Mouse (Mus musculus) ES-E14 (cell line): ENCODE data around the gene Tnfsfm13. TPM values are rescaled to one million over a fixed set of nuclear protein-coding genes. Genes with fewer than 3 reads are reported as not detected.

Experiments
- DNase-seq: peaks from one replicate; pipeline ENCODE4 v3.0.0-alpha.2; 2013; ENCODE audit warnings: low read depth, low spot score
- H3K27ac ChIP-seq: 2 replicates; pipeline ENCODE4 v1.5.1; 2012; ENCODE audit warnings: low read depth, mild to moderate bottlenecking, low read length, moderate library complexity, mixed read lengths; ENCODE audit not compliant: poor library complexity, insufficient read depth, severe bottlenecking
- H3K36me3 ChIP-seq: 2 replicates; pipeline ENCODE4 v1.6.1; 2012; ENCODE audit warnings: mild to moderate bottlenecking, low read length, moderate library complexity, mixed read lengths; ENCODE audit not compliant: control insufficient read depth, poor library complexity, insufficient read depth, severe bottlenecking
- H3K4me1 ChIP-seq, 2 experiments: fragments of 150-350 bp in 1 of 2; sonication (generic) in 1 of 2; 2 replicates each; pipeline ENCODE4 v1.6.1; 2012; ENCODE audit warnings: low read length in 2 of 2, mild to moderate bottlenecking in 1 of 2, mixed read lengths in 1 of 2; ENCODE audit not compliant: control insufficient read depth in 2 of 2, insufficient read depth in 2 of 2, poor library complexity in 1 of 2
- H3K4me3 ChIP-seq, 2 experiments: fragments of 150-350 bp in 1 of 2; sonication (generic) in 1 of 2; 2 replicates each; pipeline ENCODE4 v1.5.1; 2012; ENCODE audit warnings: low read length in 2 of 2, low read depth in 1 of 2, mild to moderate bottlenecking in 1 of 2, mixed read lengths in 1 of 2; ENCODE audit not compliant: insufficient read depth in 1 of 2, poor library complexity in 1 of 2, severe bottlenecking in 1 of 2
- H3K9ac ChIP-seq: 2 replicates; pipeline ENCODE4 v1.6.1; 2012; ENCODE audit warnings: low read depth, mild to moderate bottlenecking, low read length, mixed read lengths; ENCODE audit not compliant: poor library complexity, insufficient read depth, severe bottlenecking
- H3K9me3 ChIP-seq: fragments of 150-350 bp; sonication (generic); 2 replicates; pipeline ENCODE4 v1.6.1; 2012; ENCODE audit warnings: low read depth, mild to moderate bottlenecking, low read length; ENCODE audit not compliant: control insufficient read depth, insufficient read depth
- CHD2 ChIP-seq: IDR thresholded peaks from 2 replicates; pipeline ENCODE4 v1.6.1; 2014; ENCODE audit warnings: mild to moderate bottlenecking, low read depth, low read length, inconsistent platforms
- HCFC1 ChIP-seq: IDR thresholded peaks from 2 replicates; pipeline ENCODE4 v1.6.1; 2012; ENCODE audit warnings: low read length, inconsistent platforms, borderline replicate concordance; ENCODE audit not compliant: insufficient read depth
- MAFK ChIP-seq: IDR thresholded peaks from 2 replicates; pipeline ENCODE4 v1.6.1; 2014; ENCODE audit warnings: mild to moderate bottlenecking, low read depth, low read length, inconsistent platforms; ENCODE audit not compliant: insufficient read depth
- ZC3H11A ChIP-seq: IDR thresholded peaks from 2 replicates; pipeline ENCODE4 v1.6.1; 2012; ENCODE audit warnings: low read depth, mild to moderate bottlenecking, inconsistent platforms, low read length, borderline replicate concordance
- ZNF384 ChIP-seq: IDR thresholded peaks from 2 replicates; pipeline ENCODE4 v1.6.1; 2012; ENCODE audit warnings: low read depth, low read length, inconsistent platforms
- in situ Hi-C, 2 experiments: fragments of 600-800 bp; cut with MboI; formaldehyde crosslinking; loops; one replicate each; pipeline ENCODE4 v1.15.1; 2025; ENCODE audit warnings: low sequenced_read_pairs in 2 of 2, inconsistent platforms in 1 of 2; ENCODE audit not compliant: unreplicated experiment in 2 of 2
- total RNA-seq: library from RNA; depleted of rRNA; stranded (reverse); fragments of 300-350 nt; gene quantifications from 2 replicates; pipeline ENCODE4 v1.2.3, GENCODE M21; 2012

The Tnfsfm13 gene
- total RNA-seq, 1 experiment: 13.7 TPM

DNA sequence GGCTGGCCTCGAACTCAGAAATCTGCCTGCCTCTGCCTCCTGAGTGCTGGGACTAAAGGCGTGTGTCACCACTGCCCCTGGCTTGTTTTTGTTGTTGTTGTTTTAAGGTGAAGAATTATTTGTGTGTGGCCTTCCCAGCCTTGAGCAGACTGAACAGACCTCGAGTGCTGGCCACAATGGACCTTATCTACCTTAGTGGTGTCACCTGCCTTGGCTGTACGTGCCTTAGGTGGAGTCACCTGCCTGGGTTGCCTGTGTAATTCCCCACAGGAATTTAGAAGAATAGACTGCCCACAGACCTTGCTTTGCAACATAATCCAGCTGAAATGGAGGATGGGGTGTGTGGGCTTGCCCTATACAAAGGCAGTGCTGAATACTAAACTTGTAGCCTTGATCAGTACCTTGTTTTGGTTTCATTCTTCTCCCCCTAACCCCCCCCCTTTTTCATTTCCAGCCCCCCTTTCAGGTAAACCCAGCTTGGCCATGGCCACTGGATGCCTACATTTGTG is 12.0 kb upstream of the Tnfsfm13 start:
- no peak for TF ChIP-seq ZC3H11A
- no peak for TF ChIP-seq HCFC1
- no peak for TF ChIP-seq ZNF384
- no peak for TF ChIP-seq MAFK
- TF ChIP-seq CHD2: no peak
- peak overlapping the region; percentile 49; the same call in 1 of the 2 replicates for H3K9ac ChIP-seq
- DNase-seq: no peak
- peaks cover 18 to 26% of the 10 kb centered on the region in 2 experiments for H3K4me1 ChIP-seq
- H3K27ac ChIP-seq: peak overlapping the region; percentile 98
- in situ Hi-C loops: no loop called here
- no peak overlapping the region for H3K4me3 ChIP-seq
- H3K9me3 ChIP-seq: no peaks in the 10 kb centered on the region
- no peaks in the 10 kb centered on the region for H3K36me3 ChIP-seq

GRCm38 (mm10) chr11:69707480-69707847 is 11.6 kb upstream of the Tnfsfm13 start:
- peak overlapping the region; percentile 98 for H3K27ac ChIP-seq
- H3K4me1 ChIP-seq: peaks cover 18 to 26% of the 10 kb centered on the region in 2 experiments
- H3K4me3 ChIP-seq: no peak overlapping the region
- no peak for DNase-seq
- in situ Hi-C loops: no loop called here
- H3K36me3 ChIP-seq: no peaks in the 10 kb centered on the region
- TF ChIP-seq ZNF384 (no peak), CHD2 (no peak), HCFC1 (no peak), ZC3H11A (no peak), MAFK (no peak)
- H3K9me3 ChIP-seq: no peaks in the 10 kb centered on the region
- peak overlapping the region; percentile 48; the same call in 1 of the 2 replicates for H3K9ac ChIP-seq

DNA sequence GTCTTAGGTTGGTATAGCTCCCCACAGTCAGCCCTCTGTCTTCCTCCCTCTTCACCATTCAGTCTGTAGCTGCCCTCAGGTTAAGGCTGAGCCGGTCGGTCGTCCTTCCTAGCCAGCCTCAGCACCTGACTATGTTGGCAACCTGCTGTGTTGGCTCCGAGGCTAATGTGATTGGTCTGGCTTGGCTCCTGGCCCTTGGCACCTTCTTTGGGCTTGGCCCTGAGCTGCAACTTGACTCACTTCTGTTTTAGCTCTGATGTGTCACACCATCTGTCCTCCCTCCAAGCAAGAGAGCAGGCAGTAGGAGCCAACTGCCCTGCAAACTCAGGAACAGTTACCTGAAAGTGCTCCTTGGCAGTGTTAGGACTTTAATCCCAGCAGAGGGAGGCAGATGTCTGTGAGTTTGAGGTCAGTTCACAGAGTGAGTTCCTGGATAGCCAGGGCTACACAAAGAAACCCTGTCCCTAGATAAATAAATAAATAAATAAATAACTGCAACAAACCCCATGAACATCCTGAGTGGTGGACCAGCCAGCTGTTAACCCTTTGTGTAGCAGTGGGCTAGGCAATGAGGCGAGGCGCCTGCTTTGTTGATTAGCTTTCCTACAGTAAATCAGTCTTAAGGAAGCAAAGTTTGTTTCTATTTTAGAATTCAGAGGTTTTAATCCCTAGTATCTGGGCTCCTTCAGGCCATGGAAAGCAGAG is 11.0 kb upstream of the Tnfsfm13 start:
- Histone ChIP-seq H3K4me1 (peaks cover 20 to 29% of the 10 kb centered on the region in 2 experiments), H3K27ac (peak overlapping the region; percentile 98), H3K9me3 (no peaks in the 10 kb centered on the region), H3K4me3 (peak overlapping the region in 1 of 2 experiments; percentile 22; a peak in 2 of 4 replicates), H3K36me3 (no peaks in the 10 kb centered on the region), H3K9ac (peak overlapping the region; percentile 48)
- no peak for TF ChIP-seq ZNF384
- TF ChIP-seq CHD2: no peak
- TF ChIP-seq HCFC1: no peak
- no peak for TF ChIP-seq MAFK
- TF ChIP-seq ZC3H11A: no peak
- in situ Hi-C loops: no loop called here
- no peak for DNase-seq

GRCm38 (mm10) chr11:69704613-69705010 is 8.7 kb upstream of the Tnfsfm13 start:
- Histone ChIP-seq H3K4me3 (peak overlapping the region; percentile 4 to 23; a peak in 1 of 4 replicates), H3K9me3 (no peaks in the 10 kb centered on the region), H3K36me3 (no peaks in the 10 kb centered on the region), H3K9ac (peak overlapping the region; percentile 52; the same call in 1 of the 2 replicates), H3K27ac (peak overlapping the region; percentile 89), H3K4me1 (peaks cover 26 to 37% of the 10 kb centered on the region in 2 experiments)
- DNase-seq: no peak
- TF ChIP-seq ZC3H11A (no peak), HCFC1 (no peak), ZNF384 (no peak), MAFK (no peak), CHD2 (no peak)
- in situ Hi-C loops: no loop called here
